Mouse (Mus musculus): Measurements from ENCODE around the gene Eif5.

- TF ChIP-seq POLR2A (IDR thresholded peaks at IDR 0.05; ENCODE audit: low read depth, low read length), result no peak
- TF ChIP-seq CTCF (IDR thresholded peaks at IDR 0.05; ENCODE audit: extremely low read depth, insufficient read length, insufficient replicate concordance, low read depth, low read length), result no peak
Observed at GRCm38 (mm10) chr12:111507962-111508361, 29.9 kb upstream of the Eif5 start.
